Mouse (Mus musculus): ENCODE data around the gene Vamp5. TPM values are rescaled to one million over a fixed set of nuclear protein-coding genes. Genes with fewer than 3 reads are reported as not detected.
A peak's percentile ranks its signal among the peaks of the same experiment; 100 is the strongest.

Gene Vamp5
- polyA plus RNA-seq, 1 experiment from 2014 or later: 31.0 TPM

- Histone ChIP-seq H3K4me1 (ENCODE audit: insufficient read depth) (no peaks in the 10 kb centered on the region), H3K27ac (ENCODE audit: low read depth) (no peak overlapping the region), H3K9me3 (ENCODE audit: low read depth, low read length) (no peaks in the 10 kb centered on the region), H3K9ac (no peak overlapping the region), H3K36me3 (ENCODE audit: insufficient read depth) (no peaks in the 10 kb centered on the region), H3K4me3 (ENCODE audit: low read depth, low read length) (no peak overlapping the region), H3K4me2 (no peak overlapping the region), H3K27me3 (ENCODE audit: insufficient read depth, low read length) (no peaks in the 10 kb centered on the region)
- WGBS: 75% methylated on average over 7 of the region's 7 CpGs
- DNase-seq (no peak), ATAC-seq (ENCODE audit: insufficient read depth) (no peak)
- no peak for TF ChIP-seq CTCF (IDR thresholded peaks at IDR 0.05; ENCODE audit: low read depth)
These were observed 25.1 kb upstream of the Vamp5 start for GRCm38 (mm10) chr6:72405356-72405755.

- no peaks in the 10 kb centered on the region for H3K4me1 ChIP-seq (ENCODE audit: insufficient read depth)
- H3K9me3 ChIP-seq (ENCODE audit: low read depth, low read length): no peaks in the 10 kb centered on the region
- TF ChIP-seq CTCF (IDR thresholded peaks at IDR 0.05; ENCODE audit: low read depth): peak; percentile 78
- ATAC-seq (ENCODE audit: insufficient read depth): no peak
- no peak overlapping the region for H3K27ac ChIP-seq (ENCODE audit: low read depth)
- no peak overlapping the region for H3K9ac ChIP-seq
- H3K4me2 ChIP-seq: no peak overlapping the region
- no peaks in the 10 kb centered on the region for H3K36me3 ChIP-seq (ENCODE audit: insufficient read depth)
- peak; percentile 86 for DNase-seq
- WGBS: 20% methylated on average over 7 of the region's 7 CpGs
- H3K4me3 ChIP-seq (ENCODE audit: low read depth, low read length): no peak overlapping the region
- no peaks in the 10 kb centered on the region for H3K27me3 ChIP-seq (ENCODE audit: insufficient read depth, low read length)
These were observed 21.6 kb upstream of the Vamp5 start for GRCm38 (mm10) chr6:72401875-72402274.

GRCm38 (mm10) chr6:72399967-72400366 is 19.7 kb upstream of the Vamp5 start:
- no peak for ATAC-seq (ENCODE audit: insufficient read depth)
- Histone ChIP-seq H3K4me3 (ENCODE audit: low read depth, low read length) (no peak overlapping the region), H3K9me3 (ENCODE audit: low read depth, low read length) (no peaks in the 10 kb centered on the region), H3K9ac (no peak overlapping the region), H3K4me2 (no peak overlapping the region), H3K27me3 (ENCODE audit: insufficient read depth, low read length) (no peaks in the 10 kb centered on the region), H3K4me1 (ENCODE audit: insufficient read depth) (no peaks in the 10 kb centered on the region), H3K27ac (ENCODE audit: low read depth) (no peak overlapping the region), H3K36me3 (ENCODE audit: insufficient read depth) (no peaks in the 10 kb centered on the region)
- WGBS: 31% methylated on average over 2 of the region's 2 CpGs
- DNase-seq: no peak
- TF ChIP-seq CTCF (IDR thresholded peaks at IDR 0.05; ENCODE audit: low read depth): no peak

- Histone ChIP-seq H3K4me1 (ENCODE audit: insufficient read depth) (no peaks in the 10 kb centered on the region), H3K27me3 (ENCODE audit: insufficient read depth, low read length) (no peaks in the 10 kb centered on the region), H3K36me3 (ENCODE audit: insufficient read depth) (no peaks in the 10 kb centered on the region), H3K27ac (ENCODE audit: low read depth) (no peak overlapping the region), H3K9ac (no peak overlapping the region), H3K4me2 (no peak overlapping the region), H3K9me3 (ENCODE audit: low read depth, low read length) (no peaks in the 10 kb centered on the region), H3K4me3 (ENCODE audit: low read depth, low read length) (no peak overlapping the region)
- no peak for TF ChIP-seq CTCF (IDR thresholded peaks at IDR 0.05; ENCODE audit: low read depth)
- ATAC-seq (ENCODE audit: insufficient read depth): no peak; the same call in 1 of the 2 replicates
- WGBS: 58% methylated on average over 10 of the region's 10 CpGs
- peak; percentile 12 for DNase-seq
These were observed 16.6 kb upstream of the Vamp5 start for GRCm38 (mm10) chr6:72396837-72397251.

- Histone ChIP-seq H3K36me3 (ENCODE audit: insufficient read depth) (0 out of 2 replicates have a peak, but pooled peaks cover 9% of the 10 kb centered on the region), H3K9ac (no peak overlapping the region), H3K27me3 (ENCODE audit: insufficient read depth, low read length) (no peaks in the 10 kb centered on the region), H3K4me1 (ENCODE audit: insufficient read depth) (0 out of 2 replicates have a peak, but pooled peaks cover 7% of the 10 kb centered on the region), H3K9me3 (ENCODE audit: low read depth, low read length) (no peaks in the 10 kb centered on the region), H3K27ac (ENCODE audit: low read depth) (no peak overlapping the region), H3K4me3 (ENCODE audit: low read depth, low read length) (no peak overlapping the region), H3K4me2 (no peak overlapping the region)
- 89% methylated on average over 5 of the region's 5 CpGs for WGBS
- DNase-seq (no peak), ATAC-seq (ENCODE audit: insufficient read depth) (no peak)
- 0 out of 2 replicates have a peak, but pooled peaks have one; percentile 3 for TF ChIP-seq CTCF (IDR thresholded peaks at IDR 0.05; ENCODE audit: low read depth)
These were observed 12.1 kb upstream of the Vamp5 start for GRCm38 (mm10) chr6:72392341-72392740.

- ATAC-seq (ENCODE audit: insufficient read depth): peak; percentile 67
- DNase-seq: peak; percentile 87
- Histone ChIP-seq H3K9me3 (ENCODE audit: low read depth, low read length) (no peaks in the 10 kb centered on the region), H3K9ac (peak overlapping the region; percentile 68), H3K4me2 (peak overlapping the region; percentile 69), H3K4me1 (ENCODE audit: insufficient read depth) (0 out of 2 replicates have a peak, but pooled peaks cover 7% of the 10 kb centered on the region), H3K36me3 (ENCODE audit: insufficient read depth) (peaks cover 15% of the 10 kb centered on the region; the same call in 1 of the 2 replicates), H3K27me3 (ENCODE audit: insufficient read depth, low read length) (no peaks in the 10 kb centered on the region), H3K27ac (ENCODE audit: low read depth) (peak overlapping the region; percentile 94), H3K4me3 (ENCODE audit: low read depth, low read length) (peak overlapping the region; percentile 52)
- WGBS: 13% methylated on average over 12 of the region's 12 CpGs
- TF ChIP-seq CTCF (IDR thresholded peaks at IDR 0.05; ENCODE audit: low read depth): no peak; the same call in 1 of the 2 replicates
These were observed 10.7 kb upstream of the Vamp5 start for GRCm38 (mm10) chr6:72390795-72391521.

GRCm38 (mm10) chr6:72389941-72390771 is 9.9 kb upstream of the Vamp5 start, which contains the start of gene Vamp8:
Vamp8 (minus strand) TSS chr6:72390703.
- Histone ChIP-seq H3K9me3 (ENCODE audit: low read depth, low read length) (no peaks in the 10 kb centered on the region), H3K4me2 (peak within 1 kb of the TSS; percentile 69), H3K27ac (ENCODE audit: low read depth) (peak within 1 kb of the TSS; percentile 94), H3K27me3 (ENCODE audit: insufficient read depth, low read length) (no peaks in the 10 kb centered on the region), H3K36me3 (ENCODE audit: insufficient read depth) (peaks cover 22% of the 10 kb centered on the region), H3K4me3 (ENCODE audit: low read depth, low read length) (peak within 1 kb of the TSS; percentile 52), H3K9ac (peak within 1 kb of the TSS; percentile 68), H3K4me1 (ENCODE audit: insufficient read depth) (0 out of 2 replicates have a peak, but pooled peaks cover 7% of the 10 kb centered on the region)
- ATAC-seq (ENCODE audit: insufficient read depth): peak; percentile 80
- DNase-seq: peak; percentile 78
- peak; percentile 32; the same call in 1 of the 2 replicates for TF ChIP-seq CTCF (IDR thresholded peaks at IDR 0.05; ENCODE audit: low read depth)
- WGBS: under 1% methylated on average over 33 of the region's 33 CpGs
